Mouse (Mus musculus): ENCODE data around the gene Galnt18.

DNA sequence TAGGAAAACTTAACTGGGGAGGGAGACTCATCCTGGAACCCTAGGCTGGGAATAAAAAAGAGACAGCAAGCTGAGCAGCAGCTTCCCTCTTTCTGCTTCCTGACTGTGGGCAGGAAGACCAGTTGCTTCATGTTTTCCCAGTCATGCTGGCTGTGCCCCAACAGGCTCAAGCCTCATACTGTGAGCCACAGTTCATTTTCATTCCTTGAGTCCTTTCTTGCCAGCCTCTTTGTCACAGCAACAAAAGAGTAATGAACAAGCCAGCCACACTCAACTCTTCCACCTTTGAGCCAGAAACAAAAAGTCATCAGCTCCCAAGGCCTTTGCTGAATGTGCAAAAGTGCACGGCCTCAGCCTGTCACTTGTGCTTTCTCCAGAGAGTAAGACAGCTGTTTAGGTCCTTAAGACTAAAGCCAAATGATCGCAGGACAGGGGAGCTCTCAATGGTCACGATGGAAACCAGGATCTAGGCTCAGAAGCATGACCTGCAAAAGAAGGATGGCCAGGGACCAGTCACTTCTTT is 292.9 kb downstream of the Galnt18 start:
- TF ChIP-seq CTCF (IDR thresholded peaks at IDR 0.05) (no peak), EP300 (IDR thresholded peaks at IDR 0.05) (no peak)
